Mouse (Mus musculus): ENCODE data around the gene Ngp. TPM values are rescaled to one million over a fixed set of nuclear protein-coding genes. Genes with fewer than 3 reads are reported as not detected.
"Not testable (repeated sequence)": the region's sequence is repeated elsewhere in the genome, so short reads cannot be mapped to it uniquely, and the experiment has no call there.

Ngp gene
- polyA plus RNA-seq, 1 experiment from 2014 or later, result 4.2 TPM

GRCm38 (mm10) chr9:110400650-110401049 lies 18.9 kb upstream of the Ngp start:
- no peak overlapping the region for H3K4me3 ChIP-seq
- no peaks in the 10 kb centered on the region for H3K9me3 ChIP-seq
- H3K4me1 ChIP-seq, result no peaks in the 10 kb centered on the region; the same call in 1 of the 2 replicates
- H3K27ac ChIP-seq, result no peak overlapping the region
- H3K36me3 ChIP-seq, result peaks cover 29% of the 10 kb centered on the region
- no peak overlapping the region for H3K9ac ChIP-seq
- no peaks in the 10 kb centered on the region for H3K27me3 ChIP-seq
- WGBS, result 79% methylated on average over 5 of the region's 5 CpGs
- no peak for ATAC-seq (ENCODE audit: insufficient number of reproducible peaks, low FRiP score, low TSS enrichment, low read depth)
- H3K4me2 ChIP-seq, result no peak overlapping the region

GRCm38 (mm10) chr9:110402731-110403130 lies 16.8 kb upstream of the Ngp start:
- no peak for ATAC-seq (ENCODE audit: insufficient number of reproducible peaks, low FRiP score, low TSS enrichment, low read depth)
- Histone ChIP-seq H3K36me3 (peaks cover 15% of the 10 kb centered on the region), H3K4me1 (peaks cover 7% of the 10 kb centered on the region), H3K9me3 (no peaks in the 10 kb centered on the region), H3K9ac (no peak overlapping the region), H3K27ac (no peak overlapping the region), H3K4me2 (no peak overlapping the region), H3K27me3 (no peaks in the 10 kb centered on the region), H3K4me3 (no peak overlapping the region)
- 93% methylated on average over 2 of the region's 2 CpGs for WGBS

- H3K36me3 ChIP-seq, result peaks cover 11% of the 10 kb centered on the region; the same call in 1 of the 2 replicates
- not testable (repeated sequence) for H3K27me3 ChIP-seq; H3K4me2 ChIP-seq; H3K4me1 ChIP-seq; H3K4me3 ChIP-seq; H3K27ac ChIP-seq; H3K9me3 ChIP-seq; ATAC-seq (ENCODE audit: insufficient number of reproducible peaks, low FRiP score, low TSS enrichment, low read depth); H3K9ac ChIP-seq
- WGBS, result 80% methylated on average over 4 of the region's 4 CpGs
Measured at GRCm38 (mm10) chr9:110403240-110403639, 16.3 kb upstream of the Ngp start.

GRCm38 (mm10) chr9:110407311-110408098 lies 12.0 kb upstream of the Ngp start:
- WGBS, result 1% methylated on average over 41 of the region's 41 CpGs
- Histone ChIP-seq H3K36me3 (0 out of 2 replicates have a peak, but pooled peaks cover 8% of the 10 kb centered on the region), H3K9ac (peak overlapping the region; percentile 87), H3K27me3 (no peaks in the 10 kb centered on the region), H3K4me1 (peaks cover 12% of the 10 kb centered on the region), H3K9me3 (no peaks in the 10 kb centered on the region), H3K4me2 (peak overlapping the region; percentile 81), H3K27ac (peak overlapping the region; percentile 87), H3K4me3 (peak overlapping the region; percentile 96)
- peak; percentile 66; the same call in 1 of the 2 replicates for ATAC-seq (ENCODE audit: insufficient number of reproducible peaks, low FRiP score, low TSS enrichment, low read depth)

- Histone ChIP-seq H3K4me1 (peaks cover 12% of the 10 kb centered on the region), H3K27me3 (no peaks in the 10 kb centered on the region), H3K9ac (peak within 1 kb of the TSS; percentile 87), H3K27ac (peak within 1 kb of the TSS; percentile 87), H3K9me3 (no peaks in the 10 kb centered on the region), H3K4me3 (peak within 1 kb of the TSS; percentile 96), H3K4me2 (peak within 1 kb of the TSS; percentile 81), H3K36me3 (0 out of 2 replicates have a peak, but pooled peaks cover 8% of the 10 kb centered on the region)
- under 1% methylated on average over 39 of the region's 39 CpGs for WGBS
- ATAC-seq (ENCODE audit: insufficient number of reproducible peaks, low FRiP score, low TSS enrichment, low read depth), result peak; percentile 96
Measured at GRCm38 (mm10) chr9:110408099-110408773, 11.3 kb upstream of the Ngp start, which contains the start of gene Ptpn23. Ptpn23 (minus strand) TSS chr9:110408213.

- H3K4me3 ChIP-seq, result no peak overlapping the region
- 39% methylated on average over 6 of the region's 6 CpGs for WGBS
- ATAC-seq (ENCODE audit: insufficient number of reproducible peaks, low FRiP score, low TSS enrichment, low read depth), result no peak
Measured at GRCm38 (mm10) chr9:110410908-110411887, 8.3 kb upstream of the Ngp start.

GRCm38 (mm10) chr9:110412926-110413325 lies 6.6 kb upstream of the Ngp start:
- ATAC-seq (ENCODE audit: insufficient number of reproducible peaks, low FRiP score, low TSS enrichment, low read depth), result no peak
- 75% methylated on average over 7 of the region's 7 CpGs for WGBS
- no peaks in the 10 kb centered on the region for H3K36me3 ChIP-seq
- no peak overlapping the region for H3K4me3 ChIP-seq
- H3K9ac ChIP-seq, result no peak overlapping the region
- no peaks in the 10 kb centered on the region for H3K27me3 ChIP-seq
- no peak overlapping the region for H3K27ac ChIP-seq
- H3K4me1 ChIP-seq, result peaks cover 4% of the 10 kb centered on the region; the same call in 1 of the 2 replicates
- H3K9me3 ChIP-seq, result no peaks in the 10 kb centered on the region
- no peak overlapping the region for H3K4me2 ChIP-seq

More at GRCm38 (mm10) chr9:110410908-110411887, 8.3 kb upstream of the Ngp start:
- H3K9ac ChIP-seq, result no peak overlapping the region
- H3K36me3 ChIP-seq, result no peaks in the 10 kb centered on the region
- no peak overlapping the region for H3K4me2 ChIP-seq
- no peaks in the 10 kb centered on the region for H3K9me3 ChIP-seq
- H3K4me1 ChIP-seq, result peaks cover 12% of the 10 kb centered on the region
- no peaks in the 10 kb centered on the region for H3K27me3 ChIP-seq
- no peak overlapping the region for H3K27ac ChIP-seq

GRCm38 (mm10) chr9:110413785-110414184 lies 5.8 kb upstream of the Ngp start:
- Histone ChIP-seq H3K9me3 (no peaks in the 10 kb centered on the region), H3K36me3 (no peaks in the 10 kb centered on the region), H3K4me1 (peaks cover 2% of the 10 kb centered on the region; the same call in 1 of the 2 replicates), H3K27me3 (no peaks in the 10 kb centered on the region), H3K4me2 (no peak overlapping the region), H3K9ac (no peak overlapping the region), H3K27ac (no peak overlapping the region), H3K4me3 (no peak overlapping the region)
- ATAC-seq (ENCODE audit: insufficient number of reproducible peaks, low FRiP score, low TSS enrichment, low read depth), result no peak
- WGBS, result 47% methylated on average over 9 of the region's 9 CpGs

GRCm38 (mm10) chr9:110431241-110431640 lies 11.7 kb downstream of the Ngp start:
- H3K4me1 ChIP-seq, result no peaks in the 10 kb centered on the region
- H3K27me3 ChIP-seq, result no peaks in the 10 kb centered on the region
- no peak overlapping the region for H3K27ac ChIP-seq
- H3K9me3 ChIP-seq, result no peaks in the 10 kb centered on the region
- ATAC-seq (ENCODE audit: insufficient number of reproducible peaks, low FRiP score, low TSS enrichment, low read depth), result no peak
- no peak overlapping the region for H3K4me2 ChIP-seq
- H3K4me3 ChIP-seq, result no peak overlapping the region
- H3K36me3 ChIP-seq, result peaks cover 80% of the 10 kb centered on the region
- no peak overlapping the region for H3K9ac ChIP-seq
- WGBS, result 91% methylated on average over 8 of the region's 8 CpGs

GRCm38 (mm10) chr9:110433045-110433444 lies 13.5 kb downstream of the Ngp start:
- Histone ChIP-seq H3K27me3 (no peaks in the 10 kb centered on the region), H3K4me2 (no peak overlapping the region), H3K4me3 (no peak overlapping the region), H3K9ac (no peak overlapping the region), H3K9me3 (no peaks in the 10 kb centered on the region), H3K4me1 (no peaks in the 10 kb centered on the region), H3K27ac (no peak overlapping the region), H3K36me3 (peaks cover 81% of the 10 kb centered on the region)
- 89% methylated on average over 2 of the region's 2 CpGs for WGBS
- ATAC-seq (ENCODE audit: insufficient number of reproducible peaks, low FRiP score, low TSS enrichment, low read depth), result no peak

GRCm38 (mm10) chr9:110436041-110436440 lies 16.5 kb downstream of the Ngp start:
- no peak overlapping the region for H3K9ac ChIP-seq
- H3K36me3 ChIP-seq, result peaks cover 62% of the 10 kb centered on the region
- no peak overlapping the region for H3K27ac ChIP-seq
- no peaks in the 10 kb centered on the region for H3K4me1 ChIP-seq
- no peaks in the 10 kb centered on the region for H3K27me3 ChIP-seq
- H3K9me3 ChIP-seq, result no peaks in the 10 kb centered on the region
- WGBS, result 93% methylated on average over 11 of the region's 11 CpGs
- H3K4me3 ChIP-seq, result no peak overlapping the region
- H3K4me2 ChIP-seq, result no peak overlapping the region
- ATAC-seq (ENCODE audit: insufficient number of reproducible peaks, low FRiP score, low TSS enrichment, low read depth), result no peak

All from limb, embryonic 15.5 days (tissue).